ENCODE assay signal across 17 mouse cellular contexts in the genomic region with DNA sequence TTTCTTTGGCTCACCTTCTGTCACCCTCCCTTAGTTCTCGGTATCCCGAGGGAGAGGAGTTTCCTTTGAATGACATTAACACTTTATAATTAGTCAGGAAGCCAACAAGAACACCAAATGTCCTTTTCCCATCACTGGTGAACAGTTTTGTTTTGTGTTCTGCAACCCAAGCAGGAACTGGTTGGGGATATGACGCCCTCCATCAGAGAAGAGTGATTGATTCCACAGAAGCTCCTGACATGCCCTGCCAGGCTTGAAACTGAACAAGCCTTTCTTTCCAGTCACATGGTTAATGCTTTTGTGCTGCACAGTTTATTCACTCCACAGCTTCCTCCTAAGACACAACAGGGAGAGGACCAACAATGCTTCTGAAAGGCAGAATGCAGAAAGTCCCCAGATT. TPM values are rescaled to one million over a fixed set of nuclear protein-coding genes. Genes with fewer than 3 reads are reported as not detected.
DNase-seq lines count a peak whose midpoint lies in the region; TF ChIP-seq lines count a peak whose summit lies in the region.
"Had no signal": no experiment of that assay in that cellular context is flagged by ENCODE, and none has a peak within 500 bp of the region (broad histone marks: within the 10 kb centered on the region; RNA-seq: fewer than 3 reads in every experiment).

No protein-coding gene starts in this region.

- intact Hi-C loops in gastrocnemius, adult 2 months (cut with DNase I): loop anchor here (10.0 kb wide), 1 partner anchor 53 kb away; the partner anchor contains the start of gene Tmsb4x
- intact Hi-C loops in left cerebral cortex, postnatal 4 days (cut with DNase I): no loop called here

- peak overlapping the region; percentile 75 for H3K27ac ChIP-seq in gastrocnemius, adult 2 months
- peak overlapping the region; percentile 50; the same call in 1 of the 2 replicates for H3K27ac ChIP-seq in cortical plate, adult 2 months (ENCODE audit: insufficient read depth, low read length)
- H3K27ac ChIP-seq: hindbrain, embryonic 13.5 days had no signal

- no peak overlapping the region for H3K4me3 ChIP-seq in gastrocnemius, adult 2 months
- H3K4me3 ChIP-seq in cortical plate, adult 2 months (ENCODE audit: insufficient read depth, low read length): no peak overlapping the region
- H3K4me3 ChIP-seq: hindbrain, embryonic 13.5 days had no signal

- no peak for TF ChIP-seq CTCF in gastrocnemius, adult 2 months (IDR thresholded peaks at IDR 0.05)
- TF ChIP-seq CTCF in cortical plate, adult 2 months (IDR thresholded peaks at IDR 0.05; ENCODE audit: extremely low read depth, insufficient read depth, low read length): no peak

- peaks cover 4% of the 10 kb centered on the region; the same call in 1 of the 2 replicates for H3K4me1 ChIP-seq in cortical plate, adult 2 months (ENCODE audit: control insufficient read depth, insufficient read depth, low read length)
- H3K4me1 ChIP-seq: hindbrain, embryonic 13.5 days had no signal

- TF ChIP-seq POLR2A in cortical plate, adult 2 months (IDR thresholded peaks at IDR 0.05; ENCODE audit: extremely low read depth, insufficient read depth, low read length): no peak

- peak; percentile 18 for DNase-seq in gastrocnemius, adult 2 months
- DNase-seq in gastrocnemius, postnatal 4 days (ENCODE audit: low spot score in 2 of 2): no peak
- peak; percentile 28 for DNase-seq in lung, postnatal 36 days
- no peak for DNase-seq in lung, postnatal 4 days
- peak; percentile 28 for DNase-seq in naive thymus-derived CD4-positive, alpha-beta T cell, adult 2 months (ENCODE audit: low read depth)
- DNase-seq in neural tube, embryonic 10.5 days (ENCODE audit: extremely low spot score, low spot score): no peak
- DNase-seq in left cerebral cortex, postnatal 4 days: no peak
- DNase-seq: B cell, adult 2 months; cerebellum, adult 18-20 months; gastrocnemius, postnatal 10 days; kidney, adult 2 months; kidney, postnatal 36 days; lung, embryonic 14.5 days; right cerebral cortex, postnatal 14 days; thymus, adult 18-20 months had no signal

RNA-seq across cellular contexts. Expression of gene Tmsb4x, which starts 57.8 kb away (rescaled TPM):
- 100 to 1,000 TPM; 120 to 207 TPM for total RNA-seq in gastrocnemius, adult 2 months (2021)
- total RNA-seq in gastrocnemius, postnatal 4 days (2021): 100 to 1,000 TPM; 754 to 847 TPM
- polyA plus RNA-seq in cortical plate, adult 2 months (2012; rRNA removed): 2,113 and 2,186 TPM in 2 replicates
- 1,000 to 10,000 TPM; 1,755 to 1,817 TPM for total RNA-seq in left cerebral cortex, postnatal 4 days (2021)

Comparison
In these comparisons a context has a peak if more than half of its experiments do, and no peak if none do; other contexts are left out.
1. DNase-seq: peak in gastrocnemius, adult 2 months (single experiment), lung, postnatal 36 days (single experiment) and naive thymus-derived CD4-positive, alpha-beta T cell, adult 2 months (single experiment); none in gastrocnemius, postnatal 4 days (0 of 2), lung, postnatal 4 days (0 of 2), neural tube, embryonic 10.5 days (single experiment) and left cerebral cortex, postnatal 4 days (single experiment).